Mouse (Mus musculus) heart, embryonic 13.5 days (tissue): ENCODE measurements around the gene 6430571L13Rik. TPM values are rescaled to one million over a fixed set of nuclear protein-coding genes. Genes with fewer than 3 reads are reported as not detected.

Experiments used
- ATAC-seq: fragments of 200-750 bp; cut with Nextera tagmentation; 2 replicates; pipeline ENCODE4 v1.8.0; 2017; ENCODE audit warnings: moderate TSS enrichment; ENCODE audit not compliant: insufficient number of reproducible peaks, low FRiP score, low TSS enrichment; ENCODE audit errors: extremely low read depth
- H3K27ac ChIP-seq: fragments of 300-500 bp; sonication (generic); replicated peaks from 2 replicates; pipeline ENCODE4 v1.5.1; 2015; ENCODE audit warnings: moderate library complexity, mild to moderate bottlenecking, inconsistent platforms
- H3K27me3 ChIP-seq: fragments of 300-500 bp; sonication (generic); replicated peaks from 2 replicates; pipeline ENCODE4 v1.6.1; 2015; ENCODE audit warnings: mild to moderate bottlenecking, inconsistent platforms
- H3K36me3 ChIP-seq: fragments of 300-500 bp; sonication (generic); 2 replicates; pipeline ENCODE4 v1.6.1; 2015; ENCODE audit warnings: mild to moderate bottlenecking, inconsistent platforms
- H3K4me1 ChIP-seq: fragments of 300-500 bp; sonication (generic); 2 replicates; pipeline ENCODE4 v1.6.1; 2015; ENCODE audit warnings: inconsistent platforms
- H3K4me2 ChIP-seq: fragments of 300-500 bp; sonication (generic); 2 replicates; pipeline ENCODE4 v1.6.1; 2015; ENCODE audit warnings: inconsistent platforms, mild to moderate bottlenecking, moderate library complexity
- H3K4me3 ChIP-seq: fragments of 300-500 bp; sonication (generic); 2 replicates; pipeline ENCODE4 v1.5.1; 2015; ENCODE audit warnings: moderate library complexity, mild to moderate bottlenecking, inconsistent platforms
- H3K9ac ChIP-seq: fragments of 300-500 bp; sonication (generic); 2 replicates; pipeline ENCODE4 v1.6.1; 2015; ENCODE audit warnings: inconsistent platforms, mild to moderate bottlenecking, moderate library complexity
- H3K9me3 ChIP-seq: fragments of 300-500 bp; sonication (generic); 2 replicates; pipeline ENCODE4 v1.6.1; 2016; ENCODE audit warnings: inconsistent platforms
- WGBS: fragments of 180-500 bp; shearing (Covaris S2); methylation state at CpG from one replicate; pipeline ENCODE4 v1.1.7; 2015; ENCODE audit warnings: mixed read lengths; 5-methylcytosine and 5-hydroxymethylcytosine counted together
- polyA plus RNA-seq: library from polyadenylated mRNA; unstranded; fragments of >200 nt; fragmentation: Nextera tagmentation; extraction: Ambion mirVana; gene quantifications from 2 replicates; pipeline ENCODE4 v1.2.1, GENCODE M21; 2015

Gene 6430571L13Rik
- polyA plus RNA-seq, 1 experiment from 2014 or later: 1.1 TPM

GRCm38 (mm10) chr9:107386722-107387121, 46.3 kb downstream of the 6430571L13Rik start:
- Histone ChIP-seq H3K36me3 (no peaks in the 10 kb centered on the region), H3K27me3 (peaks cover 48% of the 10 kb centered on the region), H3K9me3 (no peaks in the 10 kb centered on the region), H3K4me1 (peaks cover 8% of the 10 kb centered on the region), H3K27ac (no peak overlapping the region), H3K4me3 (no peak overlapping the region), H3K9ac (no peak overlapping the region), H3K4me2 (no peak overlapping the region)
- WGBS: 71% methylated on average over 3 of the region's 3 CpGs
- ATAC-seq: no peak

- H3K9ac ChIP-seq: no peak overlapping the region
- peaks cover 6% of the 10 kb centered on the region for H3K4me1 ChIP-seq
- H3K27ac ChIP-seq: no peak overlapping the region
- H3K4me3 ChIP-seq: no peak overlapping the region
- H3K9me3 ChIP-seq: no peaks in the 10 kb centered on the region
- H3K36me3 ChIP-seq: no peaks in the 10 kb centered on the region
- H3K27me3 ChIP-seq: peaks cover 44% of the 10 kb centered on the region
- no peak for ATAC-seq
- WGBS: 68% methylated on average over 3 of the region's 3 CpGs
- no peak overlapping the region for H3K4me2 ChIP-seq
Measured at GRCm38 (mm10) chr9:107387708-107388107, 47.3 kb downstream of the 6430571L13Rik start.

GRCm38 (mm10) chr9:107388263-107388662, 47.9 kb downstream of the 6430571L13Rik start:
- 56% methylated on average over 2 of the region's 2 CpGs for WGBS

GRCm38 (mm10) chr9:107396397-107396796, 56.0 kb downstream of the 6430571L13Rik start:
- Histone ChIP-seq H3K9me3 (no peaks in the 10 kb centered on the region), H3K27me3 (peaks cover 70% of the 10 kb centered on the region)

More at GRCm38 (mm10) chr9:107388263-107388662, 47.9 kb downstream of the 6430571L13Rik start:
- H3K4me2 ChIP-seq: no peak overlapping the region
- no peaks in the 10 kb centered on the region for H3K9me3 ChIP-seq
- H3K4me3 ChIP-seq: no peak overlapping the region
- no peak overlapping the region for H3K27ac ChIP-seq
- no peak for ATAC-seq
- H3K4me1 ChIP-seq: peaks cover 6% of the 10 kb centered on the region
- H3K36me3 ChIP-seq: no peaks in the 10 kb centered on the region
- H3K9ac ChIP-seq: no peak overlapping the region
- H3K27me3 ChIP-seq: peaks cover 43% of the 10 kb centered on the region

GRCm38 (mm10) chr9:107398968-107399367, 58.6 kb downstream of the 6430571L13Rik start:
- Histone ChIP-seq H3K4me3 (peak overlapping the region; percentile 74), H3K27ac (no peak overlapping the region; the same call in 1 of the 2 replicates), H3K4me1 (peaks cover 13% of the 10 kb centered on the region), H3K4me2 (peak overlapping the region; percentile 90), H3K36me3 (no peaks in the 10 kb centered on the region), H3K9me3 (no peaks in the 10 kb centered on the region), H3K9ac (peak overlapping the region; percentile 86; the same call in 1 of the 2 replicates), H3K27me3 (peaks cover 84% of the 10 kb centered on the region)
- 33% methylated on average over 11 of the region's 11 CpGs for WGBS
- ATAC-seq: no peak

More at GRCm38 (mm10) chr9:107396397-107396796, 56.0 kb downstream of the 6430571L13Rik start:
- no peak for ATAC-seq
- WGBS: 34% methylated on average over 4 of the region's 4 CpGs
- Histone ChIP-seq H3K4me3 (no peak overlapping the region), H3K9ac (no peak overlapping the region), H3K27ac (no peak overlapping the region), H3K36me3 (no peaks in the 10 kb centered on the region), H3K4me1 (peaks cover 13% of the 10 kb centered on the region), H3K4me2 (no peak overlapping the region)

GRCm38 (mm10) chr9:107399491-107399971, 59.1 kb downstream of the 6430571L13Rik start, which contains the start of gene Cacna2d2:
Gene Cacna2d2 (plus strand): TSS chr9:107399612.
- H3K4me1 ChIP-seq: peaks cover 13% of the 10 kb centered on the region
- peak; percentile 44; the same call in 1 of the 2 replicates for ATAC-seq
- peak within 1 kb of the TSS; percentile 90 for H3K4me2 ChIP-seq
- under 1% methylated on average over 45 of the region's 54 CpGs for WGBS
- no peaks in the 10 kb centered on the region for H3K36me3 ChIP-seq
- H3K27ac ChIP-seq: peak within 1 kb of the TSS; percentile 30
- H3K9me3 ChIP-seq: no peaks in the 10 kb centered on the region
- H3K27me3 ChIP-seq: peaks cover 89% of the 10 kb centered on the region
- H3K9ac ChIP-seq: peak within 1 kb of the TSS; percentile 86
- peak within 1 kb of the TSS; percentile 74 for H3K4me3 ChIP-seq

GRCm38 (mm10) chr9:107400060-107400511, 59.7 kb downstream of the 6430571L13Rik start:
- under 1% methylated on average over 40 of the region's 45 CpGs for WGBS
- peak overlapping the region; percentile 30 for H3K27ac ChIP-seq
- ATAC-seq: peak; percentile 17; the same call in 1 of the 2 replicates

GRCm38 (mm10) chr9:107400666-107401285, 60.4 kb downstream of the 6430571L13Rik start:
- peaks cover 86% of the 10 kb centered on the region for H3K27me3 ChIP-seq
- no peaks in the 10 kb centered on the region for H3K36me3 ChIP-seq
- H3K27ac ChIP-seq: no peak overlapping the region
- peak overlapping the region; percentile 74 for H3K4me3 ChIP-seq
- H3K4me2 ChIP-seq: peak overlapping the region; percentile 90
- ATAC-seq: no peak
- H3K9me3 ChIP-seq: no peaks in the 10 kb centered on the region
- peak overlapping the region; percentile 86 for H3K9ac ChIP-seq
- H3K4me1 ChIP-seq: peaks cover 13% of the 10 kb centered on the region
- 12% methylated on average over 13 of the region's 13 CpGs for WGBS

More at GRCm38 (mm10) chr9:107400060-107400511, 59.7 kb downstream of the 6430571L13Rik start:
- Histone ChIP-seq H3K4me2 (peak overlapping the region; percentile 90), H3K9me3 (no peaks in the 10 kb centered on the region), H3K4me1 (peaks cover 13% of the 10 kb centered on the region), H3K27me3 (peaks cover 88% of the 10 kb centered on the region), H3K4me3 (peak overlapping the region; percentile 74), H3K36me3 (no peaks in the 10 kb centered on the region), H3K9ac (peak overlapping the region; percentile 86)

Other genes starting within 250 kb of the 6430571L13Rik start
- gene Dock3, start 108.7 kb upstream of the 6430571L13Rik start, polyA plus RNA-seq: 0.29 and 0.61 TPM in 2 replicates
- 5.1 and 7.0 TPM in 2 replicates for gene Mapkapk3, start 50.7 kb upstream of the 6430571L13Rik start, polyA plus RNA-seq
- gene Cish, start 44.6 kb upstream of the 6430571L13Rik start, polyA plus RNA-seq: 17.2 and 18.7 TPM in 2 replicates
- 11.4 and 12.0 TPM in 2 replicates for gene Hemk1, start 2.3 kb upstream of the 6430571L13Rik start, polyA plus RNA-seq
- 3.8 and 4.1 TPM in 2 replicates for gene Cacna2d2, start 59.0 kb downstream of the 6430571L13Rik start, polyA plus RNA-seq
- gene Tmem115, start 193.3 kb downstream of the 6430571L13Rik start, polyA plus RNA-seq: 30.4 and 32.3 TPM in 2 replicates
- gene Cyb561d2, start 201.6 kb downstream of the 6430571L13Rik start, polyA plus RNA-seq: 17.7 and 19.1 TPM in 2 replicates
- 27.8 and 27.9 TPM in 2 replicates for gene Nprl2, start 201.6 kb downstream of the 6430571L13Rik start, polyA plus RNA-seq
- not detected in 2 replicates for gene Zmynd10, start 206.7 kb downstream of the 6430571L13Rik start, polyA plus RNA-seq
- 47.6 and 56.1 TPM in 2 replicates for gene Rassf1, start 211.0 kb downstream of the 6430571L13Rik start, polyA plus RNA-seq
- gene Tusc2, start 222.7 kb downstream of the 6430571L13Rik start, polyA plus RNA-seq: 44.5 and 51.6 TPM in 2 replicates
- 94.0 and 104 TPM in 2 replicates for gene Hyal2, start 227.3 kb downstream of the 6430571L13Rik start, polyA plus RNA-seq
- gene Hyal1, start 236.3 kb downstream of the 6430571L13Rik start, polyA plus RNA-seq: 6.3 and 7.5 TPM in 2 replicates
- gene Naa80, start 238.3 kb downstream of the 6430571L13Rik start, polyA plus RNA-seq: 13.9 and 14.6 TPM in 2 replicates
- gene Hyal3, start 240.2 kb downstream of the 6430571L13Rik start, polyA plus RNA-seq: 0.48 and 0.68 TPM in 2 replicates
- gene Ifrd2, start 247.0 kb downstream of the 6430571L13Rik start, polyA plus RNA-seq: 35.7 and 41.3 TPM in 2 replicates